Mouse (Mus musculus) limb, embryonic 14.5 days (tissue): ENCODE results near the gene Pik3c2g. TPM values are rescaled to one million over a fixed set of nuclear protein-coding genes. Genes with fewer than 3 reads are reported as not detected.
"Not testable (repeated sequence)": the region's sequence is repeated elsewhere in the genome, so short reads cannot be mapped to it uniquely, and the experiment has no call there.

Experiments used
- ATAC-seq: fragments of 200-750 bp; cut with Nextera tagmentation; 2 replicates; pipeline ENCODE4 v1.8.0; 2017; ENCODE audit warnings: low read depth, moderate number of reproducible peaks, moderate TSS enrichment; ENCODE audit not compliant: low FRiP score
- DNase-seq: peaks from one replicate; pipeline ENCODE4 v3.0.0-alpha.2; 2015; ENCODE audit warnings: low spot score
- H3K27ac ChIP-seq: fragments of 300-500 bp; sonication (generic); replicated peaks from 2 replicates; pipeline ENCODE4 v1.5.1; 2014; ENCODE audit warnings: low read depth, mild to moderate bottlenecking, low read length, moderate library complexity, mixed read lengths
- H3K27me3 ChIP-seq: fragments of 300-500 bp; sonication (generic); 2 replicates; pipeline ENCODE4 v1.6.1; 2014; ENCODE audit warnings: low read length, mixed read lengths; ENCODE audit not compliant: control insufficient read depth, insufficient read depth
- H3K36me3 ChIP-seq: fragments of 300-500 bp; sonication (generic); 2 replicates; pipeline ENCODE4 v1.6.1; 2014; ENCODE audit warnings: mild to moderate bottlenecking, low read length, moderate library complexity, mixed read lengths; ENCODE audit not compliant: control insufficient read depth, insufficient read depth
- H3K4me1 ChIP-seq: fragments of 300-500 bp; sonication (generic); 2 replicates; pipeline ENCODE4 v1.6.1; 2014; ENCODE audit warnings: antibody characterized with exemption, low read length, mixed read lengths; ENCODE audit not compliant: control insufficient read depth, insufficient read depth
- H3K4me2 ChIP-seq: fragments of 300-500 bp; sonication (generic); replicated peaks from 2 replicates; pipeline ENCODE4 v1.6.1; 2014; ENCODE audit warnings: low read depth, mild to moderate bottlenecking, low read length, moderate library complexity; ENCODE audit not compliant: severe bottlenecking
- H3K4me3 ChIP-seq: fragments of 300-500 bp; sonication (generic); replicated peaks from 2 replicates; pipeline ENCODE4 v1.5.1; 2014; ENCODE audit warnings: low read length
- H3K9ac ChIP-seq: fragments of 300-500 bp; sonication (generic); 2 replicates; pipeline ENCODE4 v1.6.1; 2014; ENCODE audit warnings: mild to moderate bottlenecking, low read depth, low read length, moderate library complexity; ENCODE audit not compliant: severe bottlenecking
- H3K9me3 ChIP-seq: fragments of 300-500 bp; sonication (generic); 2 replicates; pipeline ENCODE4 v1.6.1; 2016; ENCODE audit warnings: low read length; ENCODE audit not compliant: control insufficient read depth
- POLR2A ChIP-seq: fragments of 200-500 bp; IDR thresholded peaks from 2 replicates; pipeline ENCODE4 v1.8.0; 2012; ENCODE audit warnings: inconsistent platforms, mild to moderate bottlenecking, moderate library complexity, borderline replicate concordance; ENCODE audit not compliant: insufficient read depth, insufficient read length; ENCODE audit errors: extremely low read depth
- WGBS: fragments of 180-500 bp; shearing (Covaris S2); extraction: QIAGEN DNeasy Blood & Tissue Kit; methylation state at CpG from one replicate; pipeline ENCODE4 v1.1.7; 2014; 5-methylcytosine and 5-hydroxymethylcytosine counted together
- polyA plus RNA-seq, 2 experiments: library from polyadenylated mRNA; depleted of rRNA in 1 of 2; stranded (reverse) in 1 of 2; unstranded in 1 of 2; fragments of >200 nt; fragmentation: Nextera tagmentation in 1 of 2; extraction: Ambion mirVana in 1 of 2; gene quantifications; 2 replicates each; pipeline versions ENCODE4 v1.2.1 to v1.2.3; 2012 to 2014

The Pik3c2g gene
- polyA plus RNA-seq, 2 experiments, result 0.54 to 1.8 TPM

DNA sequence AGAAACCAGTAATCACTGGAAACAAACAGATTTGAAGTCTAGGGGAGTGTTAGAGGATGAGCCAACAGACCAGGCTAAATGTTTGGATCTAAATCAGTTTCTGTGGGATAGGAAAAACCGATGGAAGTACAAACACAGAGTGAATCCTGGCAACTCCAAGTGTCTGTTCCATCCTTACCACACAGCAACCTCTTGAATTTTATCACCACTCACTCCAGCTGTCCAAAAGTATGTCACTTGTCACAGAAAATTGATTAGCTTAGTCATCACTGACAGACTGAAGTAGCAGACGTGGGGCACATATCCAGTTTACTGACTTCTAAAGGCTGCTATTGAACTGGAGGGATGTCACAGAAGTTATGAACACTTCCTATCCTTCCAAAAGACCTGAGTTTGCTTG, 347.8 kb downstream of the Pik3c2g start:
- Histone ChIP-seq H3K9ac (no peak overlapping the region), H3K4me3 (no peak overlapping the region), H3K36me3 (no peaks in the 10 kb centered on the region), H3K27ac (no peak overlapping the region), H3K4me1 (no peaks in the 10 kb centered on the region), H3K9me3 (no peaks in the 10 kb centered on the region), H3K4me2 (no peak overlapping the region), H3K27me3 (no peaks in the 10 kb centered on the region)
- WGBS, result 54% methylated on average over 2 of the region's 2 CpGs
- no peak for DNase-seq
- ATAC-seq, result no peak
- no peak for TF ChIP-seq POLR2A

DNA sequence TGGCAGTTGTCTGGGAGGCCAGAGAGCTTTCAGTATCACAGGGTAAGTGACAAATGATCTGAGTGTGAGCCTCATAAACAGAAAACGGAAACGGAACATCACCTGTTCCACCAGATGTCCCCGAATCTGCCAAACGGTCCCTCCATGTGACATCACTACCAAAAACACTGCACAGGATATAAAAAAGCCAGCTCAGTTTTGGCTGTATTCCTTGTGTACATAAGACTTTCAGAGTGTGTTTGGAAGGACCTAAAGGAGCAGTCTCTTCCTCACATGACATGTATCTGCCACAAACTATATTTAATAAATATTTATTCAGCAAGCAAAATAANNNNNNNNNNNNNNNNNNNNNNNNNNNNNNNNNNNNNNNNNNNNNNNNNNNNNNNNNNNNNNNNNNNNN, 350.6 kb downstream of the Pik3c2g start:
- H3K27me3 ChIP-seq, H3K9me3 ChIP-seq, H3K9ac ChIP-seq, H3K27ac ChIP-seq, H3K4me1 ChIP-seq, DNase-seq, ATAC-seq, H3K36me3 ChIP-seq, H3K4me3 ChIP-seq, H3K4me2 ChIP-seq: not testable (repeated sequence)
- 69% methylated on average over 4 of the region's 4 CpGs for WGBS

DNA sequence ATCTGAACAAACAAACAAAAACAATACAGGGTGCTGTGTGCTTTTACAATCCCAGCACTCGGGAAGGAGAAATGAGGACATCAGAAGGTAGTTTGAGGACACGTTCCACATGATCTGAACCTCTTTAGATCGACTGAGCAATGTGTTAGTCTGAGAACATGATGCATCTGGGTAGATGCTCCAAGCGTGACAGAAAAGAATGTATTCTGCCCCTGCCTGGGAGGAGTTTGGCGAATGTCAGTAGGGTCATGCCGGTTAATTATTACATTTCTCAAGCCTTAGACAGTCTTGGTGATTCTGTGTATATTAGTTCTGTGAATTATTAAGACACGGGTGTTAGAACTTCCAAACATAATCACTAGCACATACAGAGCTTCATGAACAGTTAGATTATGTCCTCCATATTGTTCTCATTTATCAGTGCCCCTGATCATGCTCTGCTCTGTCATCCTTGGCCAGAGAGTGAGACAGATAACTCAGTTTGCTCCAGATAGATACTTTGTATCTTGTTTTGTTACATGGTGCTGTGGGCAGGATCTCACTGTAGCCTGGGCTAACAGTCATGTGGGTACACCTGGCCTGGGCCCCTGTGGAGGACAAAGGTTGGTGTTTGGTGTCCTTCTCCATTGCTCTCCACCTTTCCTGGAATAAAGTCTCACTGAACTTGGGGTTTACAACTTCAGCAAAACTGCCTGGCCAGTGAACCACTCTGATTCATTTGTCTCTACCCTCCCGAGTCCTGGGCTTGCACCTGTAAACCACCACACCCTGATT, 360.3 kb downstream of the Pik3c2g start:
- Histone ChIP-seq H3K27me3 (no peaks in the 10 kb centered on the region), H3K4me2 (no peak overlapping the region), H3K36me3 (no peaks in the 10 kb centered on the region), H3K27ac (no peak overlapping the region), H3K9ac (no peak overlapping the region), H3K9me3 (no peaks in the 10 kb centered on the region), H3K4me3 (no peak overlapping the region), H3K4me1 (no peaks in the 10 kb centered on the region)
- TF ChIP-seq POLR2A, result no peak
- 82% methylated on average over 8 of the region's 8 CpGs for WGBS
- ATAC-seq (no peak), DNase-seq (no peak)

DNA sequence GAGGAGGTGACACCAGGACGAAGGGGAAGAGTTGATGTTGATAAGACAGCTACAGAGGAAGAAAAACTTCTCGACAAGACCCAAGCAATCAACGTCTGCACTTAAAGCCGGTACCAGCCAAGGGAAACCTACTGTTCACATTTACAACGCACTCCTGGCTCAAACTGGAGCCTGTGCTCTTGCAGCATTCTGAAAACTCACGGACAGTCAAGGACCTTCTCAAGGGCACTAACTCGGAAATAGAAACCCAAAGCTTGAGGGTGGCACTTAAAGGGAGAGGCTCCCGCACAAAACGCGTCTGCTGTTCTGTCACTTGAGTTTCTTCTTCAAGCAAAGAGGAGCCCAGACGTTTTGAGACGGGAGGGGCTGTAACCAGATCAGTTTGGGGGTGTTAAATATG, 366.6 kb downstream of the Pik3c2g start:
- Histone ChIP-seq H3K9me3 (no peaks in the 10 kb centered on the region), H3K4me3 (no peak overlapping the region), H3K36me3 (no peaks in the 10 kb centered on the region), H3K9ac (no peak overlapping the region), H3K27ac (no peak overlapping the region), H3K4me2 (no peak overlapping the region), H3K4me1 (no peaks in the 10 kb centered on the region), H3K27me3 (no peaks in the 10 kb centered on the region)
- no peak for TF ChIP-seq POLR2A
- DNase-seq (no peak), ATAC-seq (no peak)
- WGBS, result 81% methylated on average over 12 of the region's 12 CpGs

DNA sequence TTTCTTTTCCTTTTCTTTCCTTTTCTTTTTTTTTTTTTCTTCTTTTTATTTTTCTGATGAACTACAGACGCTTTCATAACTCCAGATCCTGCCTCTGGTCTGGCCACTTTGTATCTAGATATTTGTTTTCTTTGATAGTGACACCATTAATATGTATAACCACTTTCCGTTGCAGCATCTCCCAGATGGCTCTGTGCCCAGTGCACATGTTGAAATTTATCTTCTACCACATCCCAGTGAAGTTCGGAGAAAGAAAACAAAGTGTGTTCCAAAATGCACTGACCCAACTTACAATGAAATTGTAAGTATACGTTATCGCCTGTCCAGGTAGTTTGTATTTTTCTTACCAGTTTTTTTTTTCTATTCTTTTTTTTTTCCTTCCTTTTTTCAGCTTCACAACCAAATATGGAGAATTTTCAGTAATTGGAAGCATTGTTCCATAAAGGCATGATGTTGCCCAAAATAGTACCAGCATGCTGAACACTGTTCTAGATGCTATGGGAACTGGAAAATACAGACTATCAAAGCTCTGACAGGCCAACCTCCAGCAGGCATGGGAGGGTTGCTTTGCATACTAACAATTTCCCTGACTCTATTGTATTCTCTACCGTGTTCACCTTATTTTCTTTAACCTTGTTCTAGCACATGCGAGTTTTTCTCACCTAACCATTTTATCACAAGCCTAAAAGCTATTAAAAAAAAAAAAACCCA, 370.7 kb downstream of the Pik3c2g start:
- H3K9me3 ChIP-seq, result no peaks in the 10 kb centered on the region
- ATAC-seq (no peak), DNase-seq (no peak)
- no peaks in the 10 kb centered on the region for H3K36me3 ChIP-seq
- 62% methylated on average over 7 of the region's 7 CpGs for WGBS
- no peak overlapping the region for H3K4me3 ChIP-seq
- no peaks in the 10 kb centered on the region for H3K27me3 ChIP-seq
- H3K4me1 ChIP-seq, result no peaks in the 10 kb centered on the region
- no peak overlapping the region for H3K27ac ChIP-seq
- no peak overlapping the region for H3K9ac ChIP-seq
- H3K4me2 ChIP-seq, result no peak overlapping the region
- no peak for TF ChIP-seq POLR2A
